Mouse (Mus musculus): ENCODE measurements around the gene Sh3bgrl2. TPM values are rescaled to one million over a fixed set of nuclear protein-coding genes. Genes with fewer than 3 reads are reported as not detected.

The Sh3bgrl2 gene
- polyA plus RNA-seq, 1 experiment from 2014 or later: 11.0 TPM

- Histone ChIP-seq H3K9me3 (replicated peaks) (no peaks in the 10 kb centered on the region), H3K27ac (replicated peaks) (no peak overlapping the region), H3K27me3 (ENCODE audit: low read depth, poor library complexity, severe bottlenecking) (no peaks in the 10 kb centered on the region), H3K4me3 (no peak overlapping the region), H3K36me3 (no peaks in the 10 kb centered on the region), H3K4me1 (peaks cover 13% of the 10 kb centered on the region; the same call in 1 of the 2 replicates)
- 88% methylated on average over 4 of the region's 4 CpGs for WGBS
- DNase-seq (ENCODE audit: low spot score): no peak
These were observed 30.9 kb downstream of the Sh3bgrl2 start for GRCm38 (mm10) chr9:83579049-83579448.

GRCm38 (mm10) chr9:83582748-83583147, 34.6 kb downstream of the Sh3bgrl2 start:
- Histone ChIP-seq H3K36me3 (no peaks in the 10 kb centered on the region), H3K27me3 (ENCODE audit: low read depth, poor library complexity, severe bottlenecking) (no peaks in the 10 kb centered on the region), H3K9me3 (replicated peaks) (no peaks in the 10 kb centered on the region), H3K27ac (replicated peaks) (no peak overlapping the region), H3K4me1 (peaks cover 8% of the 10 kb centered on the region; the same call in 1 of the 2 replicates), H3K4me3 (no peak overlapping the region)
- WGBS: 70% methylated on average over 7 of the region's 7 CpGs
- DNase-seq (ENCODE audit: low spot score): no peak

GRCm38 (mm10) chr9:83586316-83587050, 38.4 kb downstream of the Sh3bgrl2 start:
- no peaks in the 10 kb centered on the region for H3K9me3 ChIP-seq (replicated peaks)
- no peaks in the 10 kb centered on the region for H3K27me3 ChIP-seq (ENCODE audit: low read depth, poor library complexity, severe bottlenecking)
- no peak for DNase-seq (ENCODE audit: low spot score)
- peaks cover 30% of the 10 kb centered on the region for H3K4me1 ChIP-seq
- no peaks in the 10 kb centered on the region for H3K36me3 ChIP-seq
- no peak overlapping the region for H3K27ac ChIP-seq (replicated peaks)
- 95% methylated on average over 17 of the region's 17 CpGs for WGBS
- H3K4me3 ChIP-seq: no peak overlapping the region

- Histone ChIP-seq H3K27me3 (ENCODE audit: low read depth, poor library complexity, severe bottlenecking) (no peaks in the 10 kb centered on the region), H3K36me3 (no peaks in the 10 kb centered on the region)
- 89% methylated on average over 9 of the region's 9 CpGs for WGBS
These were observed 39.0 kb downstream of the Sh3bgrl2 start for GRCm38 (mm10) chr9:83587116-83587515.

GRCm38 (mm10) chr9:83589063-83589462, 40.9 kb downstream of the Sh3bgrl2 start:
- peak overlapping the region; percentile 67 for H3K27ac ChIP-seq (replicated peaks)
- no peaks in the 10 kb centered on the region for H3K27me3 ChIP-seq (ENCODE audit: low read depth, poor library complexity, severe bottlenecking)
- peaks cover 26% of the 10 kb centered on the region for H3K4me1 ChIP-seq
- no peaks in the 10 kb centered on the region for H3K9me3 ChIP-seq (replicated peaks)
- no peak overlapping the region for H3K4me3 ChIP-seq
- H3K36me3 ChIP-seq: no peaks in the 10 kb centered on the region
- WGBS: 92% methylated on average over 2 of the region's 2 CpGs
- DNase-seq (ENCODE audit: low spot score): no peak

More at GRCm38 (mm10) chr9:83587116-83587515, 39.0 kb downstream of the Sh3bgrl2 start:
- no peaks in the 10 kb centered on the region for H3K9me3 ChIP-seq (replicated peaks)
- H3K4me3 ChIP-seq: no peak overlapping the region
- no peak overlapping the region for H3K27ac ChIP-seq (replicated peaks)
- H3K4me1 ChIP-seq: peaks cover 26% of the 10 kb centered on the region
- no peak for DNase-seq (ENCODE audit: low spot score)

GRCm38 (mm10) chr9:83589680-83590467, 41.7 kb downstream of the Sh3bgrl2 start:
- H3K27me3 ChIP-seq (ENCODE audit: low read depth, poor library complexity, severe bottlenecking): no peaks in the 10 kb centered on the region
- H3K4me3 ChIP-seq: no peak overlapping the region
- H3K9me3 ChIP-seq (replicated peaks): no peaks in the 10 kb centered on the region
- 64% methylated on average over 14 of the region's 14 CpGs for WGBS
- peak overlapping the region; percentile 52 for H3K27ac ChIP-seq (replicated peaks)
- H3K4me1 ChIP-seq: peaks cover 26% of the 10 kb centered on the region
- DNase-seq (ENCODE audit: low spot score): no peak
- no peaks in the 10 kb centered on the region for H3K36me3 ChIP-seq

- Histone ChIP-seq H3K4me1 (peaks cover 29% of the 10 kb centered on the region), H3K4me3 (no peak overlapping the region), H3K27ac (replicated peaks) (no peak overlapping the region), H3K27me3 (ENCODE audit: low read depth, poor library complexity, severe bottlenecking) (no peaks in the 10 kb centered on the region), H3K9me3 (replicated peaks) (no peaks in the 10 kb centered on the region), H3K36me3 (no peaks in the 10 kb centered on the region)
- DNase-seq (ENCODE audit: low spot score): no peak
- 90% methylated on average over 10 of the region's 10 CpGs for WGBS
These were observed 43.8 kb downstream of the Sh3bgrl2 start for GRCm38 (mm10) chr9:83591848-83592456.

GRCm38 (mm10) chr9:83593811-83594210, 45.7 kb downstream of the Sh3bgrl2 start:
- 94% methylated on average over 5 of the region's 5 CpGs for WGBS
- no peak for DNase-seq (ENCODE audit: low spot score)

GRCm38 (mm10) chr9:83596132-83596531, 48.0 kb downstream of the Sh3bgrl2 start:
- H3K36me3 ChIP-seq: no peaks in the 10 kb centered on the region
- no peak for DNase-seq (ENCODE audit: low spot score)
- peaks cover 27% of the 10 kb centered on the region for H3K4me1 ChIP-seq
- 89% methylated on average over 6 of the region's 6 CpGs for WGBS
- H3K27ac ChIP-seq (replicated peaks): no peak overlapping the region
- H3K9me3 ChIP-seq (replicated peaks): no peaks in the 10 kb centered on the region
- no peaks in the 10 kb centered on the region for H3K27me3 ChIP-seq (ENCODE audit: low read depth, poor library complexity, severe bottlenecking)
- no peak overlapping the region for H3K4me3 ChIP-seq

More at GRCm38 (mm10) chr9:83593811-83594210, 45.7 kb downstream of the Sh3bgrl2 start:
- Histone ChIP-seq H3K4me1 (peaks cover 28% of the 10 kb centered on the region), H3K9me3 (replicated peaks) (no peaks in the 10 kb centered on the region), H3K4me3 (no peak overlapping the region), H3K27ac (replicated peaks) (no peak overlapping the region), H3K36me3 (no peaks in the 10 kb centered on the region), H3K27me3 (ENCODE audit: low read depth, poor library complexity, severe bottlenecking) (no peaks in the 10 kb centered on the region)

GRCm38 (mm10) chr9:83596646-83597481, 48.7 kb downstream of the Sh3bgrl2 start:
- Histone ChIP-seq H3K27me3 (ENCODE audit: low read depth, poor library complexity, severe bottlenecking) (no peaks in the 10 kb centered on the region), H3K27ac (replicated peaks) (no peak overlapping the region), H3K4me1 (peaks cover 35% of the 10 kb centered on the region), H3K9me3 (replicated peaks) (no peaks in the 10 kb centered on the region), H3K36me3 (no peaks in the 10 kb centered on the region), H3K4me3 (no peak overlapping the region)
- 83% methylated on average over 13 of the region's 13 CpGs for WGBS
- no peak for DNase-seq (ENCODE audit: low spot score)

- Histone ChIP-seq H3K36me3 (no peaks in the 10 kb centered on the region), H3K4me1 (peaks cover 45% of the 10 kb centered on the region), H3K9me3 (replicated peaks) (no peaks in the 10 kb centered on the region), H3K27ac (replicated peaks) (no peak overlapping the region), H3K27me3 (ENCODE audit: low read depth, poor library complexity, severe bottlenecking) (no peaks in the 10 kb centered on the region), H3K4me3 (no peak overlapping the region)
- no peak for DNase-seq (ENCODE audit: low spot score)
- 79% methylated on average over 7 of the region's 7 CpGs for WGBS
These were observed 49.9 kb downstream of the Sh3bgrl2 start for GRCm38 (mm10) chr9:83598047-83598446.

GRCm38 (mm10) chr9:83599505-83599904, 51.4 kb downstream of the Sh3bgrl2 start:
- no peak for DNase-seq (ENCODE audit: low spot score)

More at GRCm38 (mm10) chr9:83599505-83599904, 51.4 kb downstream of the Sh3bgrl2 start:
- Histone ChIP-seq H3K27ac (replicated peaks) (0 out of 2 replicates have a peak overlapping the region, but pooled peaks have one; percentile 28), H3K4me3 (no peak overlapping the region), H3K27me3 (ENCODE audit: low read depth, poor library complexity, severe bottlenecking) (no peaks in the 10 kb centered on the region), H3K36me3 (no peaks in the 10 kb centered on the region), H3K4me1 (peaks cover 60% of the 10 kb centered on the region), H3K9me3 (replicated peaks) (no peaks in the 10 kb centered on the region)
- 88% methylated on average over 6 of the region's 6 CpGs for WGBS

All from midbrain, embryonic 10.5 days (tissue).